Mouse (Mus musculus) liver, adult (tissue): ENCODE results near the gene Ankrd55.

ENCODE experiments used
- GATA4 ChIP-seq: IDR thresholded peaks from 2 replicates; pipeline ENCODE4 v1.6.1; 2014; ENCODE audit warnings: mild to moderate bottlenecking, low read length; ENCODE audit not compliant: insufficient replicate concordance

Gene Ankrd55

GRCm38 (mm10) chr13:112326403-112326802 lies 38.2 kb downstream of the Ankrd55 start:
- TF ChIP-seq GATA4 = no peak

- TF ChIP-seq GATA4 = no peak
These were observed 38.7 kb downstream of the Ankrd55 start for GRCm38 (mm10) chr13:112326977-112327376.

- no peak for TF ChIP-seq GATA4
These were observed 39.3 kb downstream of the Ankrd55 start for GRCm38 (mm10) chr13:112327511-112327910.

GRCm38 (mm10) chr13:112330257-112330656 lies 42.0 kb downstream of the Ankrd55 start:
- TF ChIP-seq GATA4 = no peak

GRCm38 (mm10) chr13:112330919-112331681 lies 42.8 kb downstream of the Ankrd55 start:
- TF ChIP-seq GATA4 = no peak

- no peak for TF ChIP-seq GATA4
These were observed 43.4 kb downstream of the Ankrd55 start for GRCm38 (mm10) chr13:112331682-112332061.

GRCm38 (mm10) chr13:112335531-112335930 lies 47.3 kb downstream of the Ankrd55 start:
- peak; percentile 89 for TF ChIP-seq GATA4

- TF ChIP-seq GATA4 = no peak
These were observed 48.9 kb downstream of the Ankrd55 start for GRCm38 (mm10) chr13:112337146-112337545.

- TF ChIP-seq GATA4 = no peak
These were observed 52.0 kb downstream of the Ankrd55 start for GRCm38 (mm10) chr13:112340205-112340604.

GRCm38 (mm10) chr13:112340761-112341160 lies 52.5 kb downstream of the Ankrd55 start:
- TF ChIP-seq GATA4 = no peak

GRCm38 (mm10) chr13:112342971-112343627 lies 54.8 kb downstream of the Ankrd55 start:
- TF ChIP-seq GATA4 = no peak

GRCm38 (mm10) chr13:112343628-112344009 lies 55.4 kb downstream of the Ankrd55 start:
- no peak for TF ChIP-seq GATA4

- no peak for TF ChIP-seq GATA4
These were observed 56.1 kb downstream of the Ankrd55 start for GRCm38 (mm10) chr13:112344270-112344864.

GRCm38 (mm10) chr13:112345542-112345941 lies 57.3 kb downstream of the Ankrd55 start:
- no peak for TF ChIP-seq GATA4

GRCm38 (mm10) chr13:112346031-112346430 lies 57.8 kb downstream of the Ankrd55 start:
- no peak for TF ChIP-seq GATA4

- no peak for TF ChIP-seq GATA4
These were observed 58.5 kb downstream of the Ankrd55 start for GRCm38 (mm10) chr13:112346659-112347142.
